Mouse (Mus musculus): ENCODE measurements around the gene Serpina3c. TPM values are rescaled to one million over a fixed set of nuclear protein-coding genes. Genes with fewer than 3 reads are reported as not detected.

Serpina3c gene
- polyA plus RNA-seq, 1 experiment from 2014 or later, result not detected

GRCm38 (mm10) chr12:104106919-104107318 is 46.8 kb downstream of the Serpina3c start:
- Histone ChIP-seq H3K27me3 (no peaks in the 10 kb centered on the region), H3K4me1 (no peaks in the 10 kb centered on the region), H3K4me3 (no peak overlapping the region), H3K9ac (no peak overlapping the region), H3K9me3 (no peaks in the 10 kb centered on the region), H3K36me3 (no peaks in the 10 kb centered on the region), H3K4me2 (replicated peaks) (no peak overlapping the region), H3K27ac (no peak overlapping the region)
- no peak for ATAC-seq (ENCODE audit: low FRiP score, low read depth)

- Histone ChIP-seq H3K9ac (no peak overlapping the region), H3K4me2 (replicated peaks) (no peak overlapping the region), H3K4me3 (no peak overlapping the region), H3K27ac (no peak overlapping the region), H3K9me3 (no peaks in the 10 kb centered on the region), H3K4me1 (no peaks in the 10 kb centered on the region), H3K27me3 (no peaks in the 10 kb centered on the region), H3K36me3 (no peaks in the 10 kb centered on the region)
- ATAC-seq (ENCODE audit: low FRiP score, low read depth), result no peak
Observed at GRCm38 (mm10) chr12:104105847-104106246, 47.8 kb downstream of the Serpina3c start.

- Histone ChIP-seq H3K36me3 (no peaks in the 10 kb centered on the region), H3K4me1 (no peaks in the 10 kb centered on the region), H3K9ac (no peak within 1 kb of the TSS), H3K4me2 (replicated peaks) (no peak within 1 kb of the TSS), H3K27ac (no peak within 1 kb of the TSS), H3K4me3 (no peak within 1 kb of the TSS), H3K27me3 (no peaks in the 10 kb centered on the region), H3K9me3 (no peaks in the 10 kb centered on the region)
- no peak for ATAC-seq (ENCODE audit: low FRiP score, low read depth)
- 90% methylated on average over 6 of the region's 6 CpGs for WGBS
Observed at GRCm38 (mm10) chr12:104100768-104101167, 52.9 kb downstream of the Serpina3c start, which contains the start of gene Serpina5. Gene Serpina5 (plus strand): TSS chr12:104101113.

Other genes starting within 250 kb of the Serpina3c start
- gene Serpina1c, start 249.0 kb downstream of the Serpina3c start, polyA plus RNA-seq (2015; fragmentation: Nextera tagmentation; extraction: Ambion mirVana), result 0.46 TPM in 1 of 2 replicates, not detected in the other
- gene Serpina1e, start 194.9 kb downstream of the Serpina3c start, polyA plus RNA-seq (2015; fragmentation: Nextera tagmentation; extraction: Ambion mirVana), result 0.45 TPM in 1 of 2 replicates, not detected in the other
- gene Serpina11, start 163.9 kb downstream of the Serpina3c start, polyA plus RNA-seq (2015; fragmentation: Nextera tagmentation; extraction: Ambion mirVana), result not detected in 2 replicates
- not detected in 2 replicates for gene Serpina9, start 140.1 kb downstream of the Serpina3c start, polyA plus RNA-seq (2015; fragmentation: Nextera tagmentation; extraction: Ambion mirVana)
- not detected in 2 replicates for gene Serpina12, start 109.4 kb downstream of the Serpina3c start, polyA plus RNA-seq (2015; fragmentation: Nextera tagmentation; extraction: Ambion mirVana)
- gene Serpina5, start 52.8 kb downstream of the Serpina3c start, polyA plus RNA-seq (2015; fragmentation: Nextera tagmentation; extraction: Ambion mirVana), result not detected in 2 replicates
- not detected in 2 replicates for gene Serpina3a, start 41.1 kb downstream of the Serpina3c start, polyA plus RNA-seq (2015; fragmentation: Nextera tagmentation; extraction: Ambion mirVana)
- gene Serpina3b, start 25.9 kb downstream of the Serpina3c start, polyA plus RNA-seq (2015; fragmentation: Nextera tagmentation; extraction: Ambion mirVana), result not detected in 2 replicates
- not detected in 2 replicates for gene Serpina3f, start 60.7 kb upstream of the Serpina3c start, polyA plus RNA-seq (2015; fragmentation: Nextera tagmentation; extraction: Ambion mirVana)
- 0.72 and 1.2 TPM in 2 replicates for gene Serpina3g, start 82.4 kb upstream of the Serpina3c start, polyA plus RNA-seq (2015; fragmentation: Nextera tagmentation; extraction: Ambion mirVana)
- gene Serpina3i, start 109.3 kb upstream of the Serpina3c start, polyA plus RNA-seq (2015; fragmentation: Nextera tagmentation; extraction: Ambion mirVana), result 0.59 and 0.70 TPM in 2 replicates
- not detected in 2 replicates for gene Serpina3j, start 160.7 kb upstream of the Serpina3c start, polyA plus RNA-seq (2015; fragmentation: Nextera tagmentation; extraction: Ambion mirVana)
- gene Serpina3k, start 184.6 kb upstream of the Serpina3c start, polyA plus RNA-seq (2015; fragmentation: Nextera tagmentation; extraction: Ambion mirVana), result not detected in 2 replicates
- not detected in 2 replicates for gene Serpina3m, start 184.6 kb upstream of the Serpina3c start, polyA plus RNA-seq (2015; fragmentation: Nextera tagmentation; extraction: Ambion mirVana)

All from limb, embryonic 13.5 days (tissue).